Mouse (Mus musculus) gastrocnemius, postnatal 36 days (tissue): ENCODE results near the gene Zfp781. TPM values are rescaled to one million over a fixed set of nuclear protein-coding genes. Genes with fewer than 3 reads are reported as not detected.
"Not testable (repeated sequence)": the region's sequence is repeated elsewhere in the genome, so short reads cannot be mapped to it uniquely, and the experiment has no call there.

Experiments used
- DNase-seq, 2 experiments: peaks; one replicate each; pipeline ENCODE4 v3.0.0; 2022
- intact Hi-C: fragments of 180-260 bp; cut with DNase I; formaldehyde crosslinking; loops from one replicate; pipeline ENCODE4 v1.15.1; 2025
- long read RNA-seq, 2 experiments: library from polyadenylated mRNA; stranded (forward); transcript quantifications; one replicate each; pipeline ENCODE4 v2.0.0; 2021
- total RNA-seq, 2 experiments: library from RNA; stranded (reverse); gene quantifications; 2 replicates each; pipeline ENCODE4 v1.2.3; 2021

Zfp781 gene
- under 1 TPM; 0.33 to 0.42 TPM for total RNA-seq
- long read RNA-seq, experiment 1: 0 reads
- long read RNA-seq, experiment 2: 0 reads

DNA sequence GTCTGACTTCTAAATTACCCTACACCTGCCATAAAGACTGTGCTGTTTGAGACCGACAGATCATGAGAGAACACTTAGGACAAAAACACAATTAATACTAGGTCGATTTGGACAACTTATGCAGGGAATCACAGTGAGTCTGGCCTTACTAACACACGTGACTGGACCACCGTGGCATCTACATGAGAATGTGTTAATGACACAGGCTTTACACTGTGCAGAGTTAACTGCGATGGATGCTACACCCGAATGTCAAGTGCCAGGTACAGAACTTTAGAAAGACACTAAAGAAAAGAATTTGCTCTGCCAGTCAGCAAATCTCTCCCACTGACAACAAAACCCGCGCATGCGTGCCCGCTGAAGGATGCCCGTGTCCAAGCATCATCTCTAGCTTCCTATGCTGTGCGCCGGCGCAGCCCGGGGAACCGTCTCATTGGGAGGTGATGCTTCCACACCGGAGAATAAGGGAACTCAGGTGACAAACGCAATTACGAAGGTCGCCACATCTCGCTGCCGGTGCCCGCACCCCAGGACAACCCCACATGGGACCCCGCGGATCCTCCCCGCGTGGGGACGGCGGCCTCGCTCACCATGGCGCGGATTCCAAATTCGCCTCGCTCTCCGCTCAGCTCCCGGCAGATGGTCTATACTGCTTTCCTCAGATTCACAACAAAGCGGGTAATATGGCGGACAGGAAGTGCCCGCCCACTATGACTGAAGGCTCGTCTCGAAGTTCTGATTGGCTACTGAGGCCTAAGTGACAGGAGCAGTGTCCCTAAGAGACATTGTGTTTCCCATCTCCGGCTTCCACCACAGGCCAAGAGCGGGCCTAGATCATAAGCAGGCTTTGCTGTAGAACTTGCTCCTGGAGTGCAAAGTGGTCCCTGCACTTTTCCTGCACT, at the start of gene Zfp781:
Gene Zfp781 (minus strand): TSS at position 639 of the 902 bp plus-strand sequence.
- intact Hi-C loops, DNase-seq: not testable (repeated sequence)

DNA sequence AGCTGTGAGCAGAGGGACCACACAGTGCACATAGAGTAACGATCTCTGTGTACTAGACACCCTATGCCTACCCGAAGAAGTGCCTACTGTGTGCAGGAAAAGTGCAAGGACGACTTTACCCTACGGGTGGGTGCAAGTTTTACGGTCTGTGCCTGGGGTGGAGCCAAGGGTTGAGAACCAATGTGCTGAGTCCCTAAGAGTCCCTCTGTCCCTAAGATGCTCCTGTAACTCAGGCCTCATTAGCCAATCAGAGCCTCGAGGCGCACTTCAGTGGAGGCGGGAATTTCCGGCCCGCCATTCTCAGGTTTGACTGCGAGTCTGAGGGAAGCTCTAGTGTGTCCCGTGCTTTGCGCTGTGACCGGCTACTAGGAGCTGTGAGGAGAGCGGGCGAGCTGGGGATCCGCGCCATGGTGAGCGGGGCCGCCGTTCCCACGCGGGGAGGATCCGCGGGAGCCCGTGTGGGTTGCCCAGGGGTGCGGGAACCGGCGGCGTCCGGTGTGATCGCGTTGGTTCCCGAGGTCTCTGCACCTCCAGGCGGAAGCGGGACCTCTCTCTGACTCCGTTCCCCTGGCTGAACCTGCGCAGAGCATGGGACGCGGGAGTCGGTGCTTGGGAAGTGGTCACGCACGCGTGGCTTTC, 48.2 kb upstream of the Zfp781 start:
- intact Hi-C loops: not testable (repeated sequence)
- peak in 1 of 2 experiments; percentile 38 for DNase-seq

DNA sequence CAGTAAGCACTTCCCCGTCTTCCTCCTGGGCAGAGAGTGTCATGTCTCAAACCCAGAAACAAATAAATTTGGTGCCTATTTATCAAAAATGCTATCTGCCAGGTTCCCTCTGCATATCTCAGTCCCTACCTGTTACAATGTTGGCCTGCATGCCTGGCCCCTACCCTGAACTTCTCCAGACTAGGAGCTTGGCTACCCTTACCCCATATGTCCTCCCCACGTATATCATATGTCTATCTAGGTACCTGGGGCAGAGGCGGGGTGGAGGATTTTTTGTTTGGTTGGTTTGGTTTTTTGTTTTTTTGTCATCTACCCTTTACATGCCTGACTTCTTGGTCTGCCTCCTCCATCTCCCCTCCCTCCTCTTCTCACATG, 451 bp upstream of the Zfp781 start:
- intact Hi-C loops, DNase-seq: not testable (repeated sequence)

DNA sequence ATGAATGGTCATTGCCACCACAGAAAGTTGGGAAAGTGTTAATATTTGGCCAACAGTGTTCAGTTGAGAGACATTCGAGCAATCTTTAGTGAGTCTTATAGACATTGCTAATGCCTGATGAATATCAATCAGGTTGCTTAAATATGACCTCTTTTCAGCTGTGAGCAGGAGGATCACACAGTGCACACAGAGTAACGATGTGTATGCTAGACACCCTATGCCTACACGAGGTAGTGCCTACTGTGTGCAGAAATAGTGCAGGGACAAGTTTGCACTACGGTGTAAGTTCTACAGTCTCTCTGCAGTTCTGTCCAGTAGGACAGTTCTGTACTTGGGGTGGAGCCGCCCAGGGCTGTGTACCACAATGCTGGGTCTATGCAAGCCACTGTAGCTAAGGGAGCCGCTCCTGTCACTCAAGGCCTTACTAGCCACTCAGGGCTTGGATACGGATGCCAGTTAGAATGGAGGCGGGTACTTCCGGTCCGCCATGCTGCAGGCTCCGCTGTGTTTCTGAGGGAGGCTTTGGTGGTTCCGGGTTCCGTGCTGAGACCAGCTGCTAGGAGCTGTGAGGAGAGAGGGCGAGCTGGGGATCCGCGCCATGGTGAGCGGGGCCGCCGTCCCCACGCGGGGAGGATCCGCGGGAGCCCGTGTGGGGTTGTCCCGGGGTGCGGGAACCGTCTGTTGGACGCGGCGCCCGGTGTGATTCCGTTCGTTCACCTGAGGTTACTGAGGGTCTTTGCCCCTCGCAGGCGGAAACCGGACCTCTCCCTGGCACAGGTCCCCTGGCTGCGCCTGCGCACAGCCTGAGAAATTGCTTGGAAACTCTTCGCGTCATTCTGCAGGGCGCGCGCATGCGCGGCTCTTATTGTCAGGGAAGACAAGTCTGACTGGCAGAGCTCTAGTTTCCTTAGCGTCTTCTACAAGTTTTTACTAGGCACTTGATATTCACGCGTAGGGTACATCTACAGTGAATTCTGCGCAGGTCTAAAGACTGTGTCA, 66.6 kb downstream of the Zfp781 start, which contains the start of gene Gm32687:
Gene Gm32687 (plus strand): TSS at position 526 of the 999 bp plus-strand sequence.
- intact Hi-C loops: not testable (repeated sequence)
- DNase-seq: peak in 1 of 2 experiments; percentile 7

Other genes with a start within 250 kb of the Zfp781 start
- gene Zfp433, start 225.7 kb downstream of the Zfp781 start, total RNA-seq: 1 to 10 TPM; 4.4 to 6.0 TPM
- under 1 TPM in 1 of 2 experiments, not detected in 1; 0.38 TPM for gene Gm3055, start 159.3 kb downstream of the Zfp781 start, total RNA-seq
- gene Gm4767, start 118.3 kb downstream of the Zfp781 start, total RNA-seq: 1 to 10 TPM in 1 of 2 experiments, under 1 TPM in 1; 0.52 to 1.1 TPM
- 1 to 10 TPM; 1.1 to 1.9 TPM for gene Gm32687, start 66.5 kb downstream of the Zfp781 start, total RNA-seq
- 1 to 10 TPM; 1.5 to 1.7 TPM for gene Zfp873, start 117.6 kb upstream of the Zfp781 start, total RNA-seq
- under 1 TPM; 0.77 to 0.79 TPM for gene BC024063, start 152.9 kb upstream of the Zfp781 start, total RNA-seq
- under 1 TPM; 0.41 to 0.67 TPM for gene AU041133, start 197.5 kb upstream of the Zfp781 start, total RNA-seq